Mouse (Mus musculus) liver, postnatal 0 days (tissue): ENCODE measurements at regions not wholly inside any gene's neighbourhood (a gene's known extent, or its start where the extent isn't known, plus 50 kb on each side); places are given as distances from the start of the nearest gene placed in this dataset.

Experiments used
- ATAC-seq: fragments of 200-750 bp; cut with Nextera tagmentation; 2 replicates; pipeline ENCODE4 v1.8.0; 2017; ENCODE audit warnings: mild to moderate bottlenecking, moderate library complexity
- DNase-seq: peaks from one replicate; pipeline ENCODE4 v3.0.0-alpha.2; 2016
- H3K27ac ChIP-seq: fragments of 300-500 bp; sonication (generic); 2 replicates; pipeline ENCODE4 v1.5.1; 2014; ENCODE audit warnings: antibody characterized with exemption, moderate library complexity, mild to moderate bottlenecking, low read depth
- H3K27me3 ChIP-seq: fragments of 300-500 bp; sonication (generic); 2 replicates; pipeline ENCODE4 v1.6.1; 2014; ENCODE audit warnings: low read length, control low read depth, mixed read lengths; ENCODE audit not compliant: insufficient read depth
- H3K36me3 ChIP-seq: fragments of 300-500 bp; sonication (generic); replicated peaks from 2 replicates; pipeline ENCODE4 v1.6.1; 2014; ENCODE audit warnings: mild to moderate bottlenecking, control low read depth, low read length, moderate library complexity, mixed read lengths; ENCODE audit not compliant: insufficient read depth
- H3K4me1 ChIP-seq: fragments of 300-500 bp; sonication (generic); 2 replicates; pipeline ENCODE4 v1.6.1; 2014; ENCODE audit warnings: antibody characterized with exemption, mild to moderate bottlenecking, control low read depth; ENCODE audit not compliant: insufficient read depth
- H3K4me2 ChIP-seq: fragments of 300-500 bp; sonication (generic); 2 replicates; pipeline ENCODE4 v1.6.1; 2014; ENCODE audit warnings: low read depth, mild to moderate bottlenecking, low read length, moderate library complexity, mixed read lengths
- H3K4me3 ChIP-seq: fragments of 300-500 bp; sonication (generic); 2 replicates; pipeline ENCODE4 v1.5.1; 2014; ENCODE audit warnings: low read depth, low read length
- H3K9ac ChIP-seq: fragments of 300-500 bp; sonication (generic); replicated peaks from 2 replicates; pipeline ENCODE4 v1.6.1; 2014; ENCODE audit warnings: mild to moderate bottlenecking, moderate library complexity
- H3K9me3 ChIP-seq: fragments of 300-500 bp; sonication (generic); 2 replicates; pipeline ENCODE4 v1.6.1; 2016; ENCODE audit warnings: mild to moderate bottlenecking, control low read depth, low read length, mixed read lengths
- CTCF ChIP-seq: sonication (generic); IDR thresholded peaks from 2 replicates; pipeline ENCODE4 v1.5.1; 2016; ENCODE audit warnings: antibody characterized with exemption, low read depth
- EP300 ChIP-seq: IDR thresholded peaks from 2 replicates; pipeline ENCODE4 v1.6.1; 2016; ENCODE audit warnings: antibody characterized with exemption, low read depth, mild to moderate bottlenecking
- WGBS: fragments of 180-500 bp; shearing (Covaris S2); extraction: QIAGEN DNeasy Blood & Tissue Kit; methylation state at CpG from one replicate; pipeline ENCODE4 v1.1.7; 2014; ENCODE audit not compliant: insufficient replicate concordance; 5-methylcytosine and 5-hydroxymethylcytosine counted together

- Histone ChIP-seq H3K9me3 (no peaks in the 10 kb centered on the region), H3K27me3 (no peaks in the 10 kb centered on the region), H3K9ac (no peak overlapping the region), H3K27ac (no peak overlapping the region), H3K4me1 (no peaks in the 10 kb centered on the region), H3K4me3 (no peak overlapping the region), H3K4me2 (no peak overlapping the region), H3K36me3 (no peaks in the 10 kb centered on the region)
- 44% methylated on average over 3 of the region's 3 CpGs for WGBS
- no peak for DNase-seq
- TF ChIP-seq CTCF, result no peak
- no peak for TF ChIP-seq EP300
- no peak for ATAC-seq
Measured at GRCm38 (mm10) chr11:71897141-71897540, 140.2 kb downstream of the Aipl1 start.

- DNase-seq, result no peak
Measured at GRCm38 (mm10) chr11:71891181-71891580, 141.5 kb downstream of the Wscd1 start.

GRCm38 (mm10) chr11:71889161-71889560 lies 139.4 kb downstream of the Wscd1 start:
- H3K4me2 ChIP-seq, result no peak overlapping the region
- ATAC-seq (no peak), DNase-seq (no peak)
- 67% methylated on average over 4 of the region's 4 CpGs for WGBS
- no peaks in the 10 kb centered on the region for H3K27me3 ChIP-seq
- no peak overlapping the region for H3K9ac ChIP-seq
- no peaks in the 10 kb centered on the region for H3K36me3 ChIP-seq
- H3K27ac ChIP-seq, result no peak overlapping the region
- TF ChIP-seq EP300, result no peak
- no peak for TF ChIP-seq CTCF
- H3K4me1 ChIP-seq, result no peaks in the 10 kb centered on the region
- no peaks in the 10 kb centered on the region for H3K9me3 ChIP-seq
- H3K4me3 ChIP-seq, result no peak overlapping the region

More at GRCm38 (mm10) chr11:71891181-71891580, 141.5 kb downstream of the Wscd1 start:
- H3K4me1 ChIP-seq, result no peaks in the 10 kb centered on the region
- H3K27ac ChIP-seq, result no peak overlapping the region
- no peak for TF ChIP-seq CTCF
- no peak for TF ChIP-seq EP300
- H3K4me2 ChIP-seq, result no peak overlapping the region
- no peaks in the 10 kb centered on the region for H3K36me3 ChIP-seq
- no peaks in the 10 kb centered on the region for H3K9me3 ChIP-seq
- 80% methylated on average over 1 of the region's 1 CpGs for WGBS
- no peaks in the 10 kb centered on the region for H3K27me3 ChIP-seq
- no peak overlapping the region for H3K9ac ChIP-seq
- no peak overlapping the region for H3K4me3 ChIP-seq
- ATAC-seq, result no peak

GRCm38 (mm10) chr11:71887211-71887610 lies 137.5 kb downstream of the Wscd1 start:
- WGBS, result 60% methylated on average over 4 of the region's 4 CpGs
- no peak overlapping the region for H3K9ac ChIP-seq
- no peaks in the 10 kb centered on the region for H3K4me1 ChIP-seq
- no peak overlapping the region for H3K4me3 ChIP-seq
- H3K27ac ChIP-seq, result no peak overlapping the region
- no peak for DNase-seq
- no peak overlapping the region for H3K4me2 ChIP-seq
- TF ChIP-seq EP300 (no peak), CTCF (no peak)
- no peaks in the 10 kb centered on the region for H3K27me3 ChIP-seq
- ATAC-seq, result no peak
- H3K36me3 ChIP-seq, result no peaks in the 10 kb centered on the region
- H3K9me3 ChIP-seq, result no peaks in the 10 kb centered on the region

GRCm38 (mm10) chr11:71886771-71887170 lies 137.1 kb downstream of the Wscd1 start:
- Histone ChIP-seq H3K9me3 (no peaks in the 10 kb centered on the region), H3K4me1 (no peaks in the 10 kb centered on the region), H3K4me3 (no peak overlapping the region), H3K9ac (no peak overlapping the region), H3K4me2 (no peak overlapping the region), H3K27me3 (no peaks in the 10 kb centered on the region), H3K27ac (no peak overlapping the region), H3K36me3 (no peaks in the 10 kb centered on the region)
- ATAC-seq (no peak), DNase-seq (no peak)
- TF ChIP-seq EP300 (no peak), CTCF (no peak)
- WGBS, result 78% methylated on average over 4 of the region's 4 CpGs

GRCm38 (mm10) chr11:71884861-71885260 lies 135.1 kb downstream of the Wscd1 start:
- 75% methylated on average over 6 of the region's 6 CpGs for WGBS
- Histone ChIP-seq H3K9ac (no peak overlapping the region), H3K4me3 (no peak overlapping the region), H3K27me3 (no peaks in the 10 kb centered on the region), H3K27ac (no peak overlapping the region), H3K4me1 (no peaks in the 10 kb centered on the region), H3K9me3 (no peaks in the 10 kb centered on the region), H3K4me2 (no peak overlapping the region), H3K36me3 (no peaks in the 10 kb centered on the region)
- DNase-seq (no peak), ATAC-seq (no peak)
- no peak for TF ChIP-seq CTCF
- TF ChIP-seq EP300, result no peak

- 55% methylated on average over 1 of the region's 1 CpGs for WGBS
- H3K4me1 ChIP-seq, result no peaks in the 10 kb centered on the region
- no peak overlapping the region for H3K9ac ChIP-seq
- DNase-seq, result no peak
- no peak for ATAC-seq
- H3K4me3 ChIP-seq, result no peak overlapping the region
- H3K4me2 ChIP-seq, result no peak overlapping the region
- no peaks in the 10 kb centered on the region for H3K9me3 ChIP-seq
- no peak for TF ChIP-seq CTCF
- no peak overlapping the region for H3K27ac ChIP-seq
- no peaks in the 10 kb centered on the region for H3K36me3 ChIP-seq
- no peaks in the 10 kb centered on the region for H3K27me3 ChIP-seq
Measured at GRCm38 (mm10) chr11:71881841-71882240, 132.1 kb downstream of the Wscd1 start.
